Mouse (Mus musculus) G1E (cell line): ENCODE data around the gene Lrp10.

ENCODE experiments used
- CTCF ChIP-seq: IDR thresholded peaks from 2 replicates; pipeline ENCODE4 v1.5.1; 2012; ENCODE audit warnings: low read depth, low read length, inconsistent platforms, mixed read lengths
- GATA1 ChIP-seq: IDR thresholded peaks from 2 replicates; pipeline ENCODE4 v1.6.1; 2012; ENCODE audit warnings: borderline replicate concordance, low read length, inconsistent platforms, mixed read lengths
- POLR2AphosphoS5 ChIP-seq: IDR thresholded peaks from 2 replicates; pipeline ENCODE4 v1.6.1; 2012; ENCODE audit warnings: low read depth, low read length, inconsistent platforms; ENCODE audit not compliant: insufficient replicate concordance
- TAL1 ChIP-seq: conservative IDR thresholded peaks from 2 replicates; pipeline ENCODE4 v1.6.1; 2012; ENCODE audit warnings: low read depth, low read length, inconsistent platforms, mixed read lengths

DNA sequence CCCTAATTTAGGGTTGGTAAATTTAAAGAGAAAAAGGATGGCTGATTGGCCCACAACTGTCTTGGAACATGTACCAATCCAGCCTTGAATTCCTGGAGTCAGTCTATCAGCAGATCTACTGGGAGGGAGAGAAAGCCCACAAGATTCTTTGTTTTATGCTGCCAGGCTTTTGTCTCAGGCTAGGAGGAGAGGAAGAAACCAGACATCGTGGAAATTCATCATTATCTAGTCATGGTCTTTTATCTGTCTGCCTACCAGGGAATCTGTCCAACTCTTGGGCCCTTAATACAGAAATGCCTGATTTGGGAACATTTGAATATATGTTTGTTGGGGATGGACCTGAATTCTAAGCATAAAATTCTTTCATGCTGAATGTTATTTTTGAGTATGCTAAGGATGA, 38.4 kb upstream of the Lrp10 start:
- TF ChIP-seq CTCF (no peak), TAL1 (no peak), GATA1 (no peak), POLR2AphosphoS5 (no peak)
